Mouse (Mus musculus) embryonic fibroblast, embryonic 13.5 days (primary cell): ENCODE data around the gene Itpr2. TPM values are rescaled to one million over a fixed set of nuclear protein-coding genes. Genes with fewer than 3 reads are reported as not detected.

Experiments used
- H3K27ac ChIP-seq: 2 replicates; pipeline ENCODE4 v1.5.1; 2012; ENCODE audit warnings: low read length, control low read depth, inconsistent platforms; ENCODE audit not compliant: insufficient read depth
- H3K4me1 ChIP-seq: 2 replicates; pipeline ENCODE4 v1.6.1; 2011; ENCODE audit warnings: low read length; ENCODE audit not compliant: control insufficient read depth, insufficient read depth
- H3K4me3 ChIP-seq: 2 replicates; pipeline ENCODE4 v1.5.1; 2011; ENCODE audit warnings: mild to moderate bottlenecking, control low read depth, low read length; ENCODE audit not compliant: insufficient read depth
- CTCF ChIP-seq: IDR thresholded peaks from 2 replicates; pipeline ENCODE4 v1.5.1; 2011; ENCODE audit warnings: mild to moderate bottlenecking, control low read depth, low read length, moderate library complexity, borderline replicate concordance; ENCODE audit not compliant: insufficient read depth
- POLR2A ChIP-seq: IDR thresholded peaks from 2 replicates; pipeline ENCODE4 v1.6.1; 2011; ENCODE audit warnings: low read depth, mild to moderate bottlenecking, control low read depth, low read length, moderate library complexity
- polyA plus RNA-seq: library from polyadenylated mRNA; stranded (reverse); fragments of >200 nt; gene quantifications from 2 replicates; pipeline ENCODE4 v1.2.4, GENCODE M21; 2011; ENCODE audit warnings: low read depth; ENCODE audit not compliant: missing spikeins, insufficient read length

Gene Itpr2
- polyA plus RNA-seq, 1 experiment, result 7.7 TPM

DNA sequence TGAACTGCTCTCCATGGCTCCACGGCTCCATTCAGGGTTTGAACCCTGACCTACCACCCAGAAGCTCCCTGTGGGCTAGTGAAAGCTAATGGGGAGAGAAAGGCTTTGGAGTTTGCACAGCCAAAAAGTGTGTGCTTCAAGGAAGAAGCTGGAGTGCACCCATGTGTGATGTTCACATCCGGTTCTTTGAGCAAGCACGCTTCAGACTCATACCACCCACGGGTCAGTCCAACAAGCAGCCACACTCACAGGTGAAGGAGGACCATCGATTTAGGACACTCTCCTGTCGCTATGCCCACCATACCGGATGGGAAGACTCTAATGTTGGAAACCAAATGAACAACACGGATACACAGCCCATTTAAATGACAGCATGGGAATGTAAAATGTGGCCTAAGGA is 9.5 kb upstream of the Itpr2 start:
- TF ChIP-seq POLR2A, result no peak
- TF ChIP-seq CTCF, result no peak

GRCm38 (mm10) chr6:146509891-146510290 is 7.9 kb upstream of the Itpr2 start:
- Histone ChIP-seq H3K4me3 (no peak overlapping the region), H3K27ac (no peak overlapping the region), H3K4me1 (no peaks in the 10 kb centered on the region)
- TF ChIP-seq POLR2A (no peak), CTCF (no peak)

More for the DNA sequence above, 9.5 kb upstream of the Itpr2 start:
- Histone ChIP-seq H3K27ac (no peak overlapping the region), H3K4me1 (no peaks in the 10 kb centered on the region), H3K4me3 (no peak overlapping the region)

- Histone ChIP-seq H3K4me3 (no peak overlapping the region), H3K4me1 (0 out of 2 replicates have a peak, but pooled peaks cover 2% of the 10 kb centered on the region), H3K27ac (no peak overlapping the region)
- TF ChIP-seq POLR2A (no peak), CTCF (no peak)
Observed at GRCm38 (mm10) chr6:146504459-146504858, 2.4 kb upstream of the Itpr2 start.

DNA sequence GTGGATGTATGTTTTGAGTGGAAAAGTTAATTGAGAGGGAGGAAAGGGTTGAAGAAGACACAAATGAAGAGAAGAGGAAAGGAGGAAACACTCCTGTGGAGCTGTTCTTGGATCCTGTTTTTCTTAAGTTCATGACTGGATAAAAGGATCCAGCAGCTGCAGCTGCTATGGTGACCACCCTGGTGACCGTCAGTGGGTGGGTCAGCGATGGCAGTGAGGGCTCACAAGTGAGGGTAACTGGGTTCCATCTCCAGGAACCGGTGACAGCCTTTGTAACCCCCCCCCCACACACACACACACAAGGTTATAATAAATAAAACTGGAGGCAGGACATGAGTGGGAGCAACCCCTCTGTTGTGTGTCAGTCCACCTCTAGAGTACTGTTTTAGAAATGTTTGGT is 833 bp upstream of the Itpr2 start:
- Histone ChIP-seq H3K27ac (no peak overlapping the region), H3K4me1 (0 out of 2 replicates have a peak, but pooled peaks cover 2% of the 10 kb centered on the region), H3K4me3 (no peak overlapping the region)
- TF ChIP-seq CTCF (no peak), POLR2A (no peak)

DNA sequence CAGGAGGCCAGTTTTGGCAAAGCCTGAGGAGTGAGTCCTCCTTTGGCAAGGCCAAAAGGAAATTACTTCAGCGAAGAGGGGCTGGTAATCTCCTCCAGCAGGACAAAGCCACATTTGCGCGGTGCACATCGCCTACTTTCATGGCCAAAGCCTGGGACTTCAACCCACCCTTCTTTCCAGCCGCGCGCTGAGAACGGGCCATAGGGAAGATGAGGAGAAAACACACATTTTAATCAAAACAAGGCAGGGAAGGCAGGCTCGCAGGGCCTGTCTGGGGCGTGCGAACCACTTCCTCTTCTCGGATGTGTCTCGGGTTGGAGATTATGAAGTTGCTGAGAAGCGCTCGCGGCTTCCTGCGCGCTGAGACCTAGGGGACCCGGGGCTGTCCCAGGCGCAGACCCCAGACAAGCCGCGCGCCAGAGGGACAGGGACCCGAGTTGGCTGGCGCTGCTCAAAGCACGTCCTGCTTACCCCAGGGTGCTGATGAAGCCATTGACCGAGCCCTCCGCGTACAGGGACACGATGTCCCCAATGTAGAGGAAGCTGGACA is 632 bp downstream of the Itpr2 start:
- no peak for TF ChIP-seq CTCF
- TF ChIP-seq POLR2A, result no peak
- Histone ChIP-seq H3K4me1 (0 out of 2 replicates have a peak, but pooled peaks cover 2% of the 10 kb centered on the region), H3K27ac (peak overlapping the region; percentile 0; the same call in 1 of the 2 replicates), H3K4me3 (peak overlapping the region; percentile 79)

GRCm38 (mm10) chr6:146500771-146501170 is 1.3 kb downstream of the Itpr2 start:
- H3K4me1 ChIP-seq, result 0 out of 2 replicates have a peak, but pooled peaks cover 2% of the 10 kb centered on the region
- no peak for TF ChIP-seq CTCF
- TF ChIP-seq POLR2A, result no peak
- no peak overlapping the region for H3K27ac ChIP-seq
- H3K4me3 ChIP-seq, result peak overlapping the region; percentile 79; the same call in 1 of the 2 replicates

- TF ChIP-seq POLR2A, result no peak
- no peak for TF ChIP-seq CTCF
- Histone ChIP-seq H3K27ac (no peak overlapping the region), H3K4me3 (no peak overlapping the region), H3K4me1 (0 out of 2 replicates have a peak, but pooled peaks cover 2% of the 10 kb centered on the region)
Observed at GRCm38 (mm10) chr6:146500206-146500605, 1.8 kb downstream of the Itpr2 start.

DNA sequence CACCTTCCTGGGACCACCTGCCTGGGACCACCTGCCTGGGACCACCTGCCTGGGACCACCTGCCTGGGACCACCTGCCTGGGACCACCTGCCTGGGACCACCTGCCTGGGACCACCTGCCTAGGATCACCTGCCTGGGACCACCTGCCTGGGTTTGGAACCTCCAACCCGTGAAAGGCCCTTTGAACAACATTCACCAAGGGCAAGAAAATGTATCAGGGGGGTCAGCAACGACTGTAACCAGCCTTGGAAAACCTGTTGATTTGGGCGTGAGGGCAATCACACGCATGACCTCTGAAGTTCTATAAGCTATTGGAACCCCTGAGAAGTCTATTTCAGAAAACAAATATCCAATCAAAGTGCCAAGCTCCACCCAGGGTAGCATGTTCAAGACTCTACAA is 2.5 kb downstream of the Itpr2 start:
- TF ChIP-seq POLR2A (no peak), CTCF (no peak)
- Histone ChIP-seq H3K4me3 (no peak overlapping the region), H3K27ac (no peak overlapping the region), H3K4me1 (0 out of 2 replicates have a peak, but pooled peaks cover 2% of the 10 kb centered on the region)

DNA sequence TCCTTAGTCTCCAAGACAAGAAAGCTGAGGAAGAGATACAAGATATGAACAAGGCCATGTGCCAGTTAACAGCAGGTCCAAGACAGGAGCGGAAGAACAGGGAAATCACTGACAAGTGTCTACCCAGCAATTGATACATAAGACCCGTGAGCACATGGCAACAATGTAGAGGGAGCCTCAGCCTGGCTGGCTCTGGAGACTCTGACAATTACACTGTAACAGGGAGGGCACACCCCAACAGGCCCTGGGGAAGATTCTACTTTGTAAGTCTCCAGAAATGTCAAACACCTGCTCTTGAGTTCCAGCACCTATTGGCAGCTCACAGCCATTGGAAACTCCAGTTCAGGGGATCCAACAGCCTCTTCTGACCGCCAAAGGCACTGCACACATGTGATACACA is 3.6 kb downstream of the Itpr2 start:
- H3K4me3 ChIP-seq, result no peak overlapping the region
- no peak overlapping the region for H3K27ac ChIP-seq
- TF ChIP-seq POLR2A, result no peak
- TF ChIP-seq CTCF, result no peak
- H3K4me1 ChIP-seq, result 0 out of 2 replicates have a peak, but pooled peaks cover 2% of the 10 kb centered on the region

- no peak for TF ChIP-seq CTCF
- TF ChIP-seq POLR2A, result no peak
- H3K4me1 ChIP-seq, result 0 out of 2 replicates have a peak, but pooled peaks cover 2% of the 10 kb centered on the region
- H3K27ac ChIP-seq, result no peak overlapping the region
- H3K4me3 ChIP-seq, result no peak overlapping the region
Observed at GRCm38 (mm10) chr6:146497866-146498265, 4.2 kb downstream of the Itpr2 start.
